Mouse (Mus musculus) ES-E14 (cell line): ENCODE measurements at regions not wholly inside any gene's neighbourhood (a gene's known extent, or its start where the extent isn't known, plus 50 kb on each side); places are given as distances from the start of the nearest gene placed in this dataset.

Source experiments
- HCFC1 ChIP-seq: IDR thresholded peaks from 2 replicates; pipeline ENCODE4 v1.6.1; 2012; ENCODE audit warnings: low read length, inconsistent platforms, borderline replicate concordance; ENCODE audit not compliant: insufficient read depth
- ZC3H11A ChIP-seq: IDR thresholded peaks from 2 replicates; pipeline ENCODE4 v1.6.1; 2012; ENCODE audit warnings: low read depth, mild to moderate bottlenecking, inconsistent platforms, low read length, borderline replicate concordance

- no peak for TF ChIP-seq HCFC1
- TF ChIP-seq ZC3H11A = no peak
These were observed 383.4 kb downstream of the Sox2 start for GRCm38 (mm10) chr3:35033587-35033986.
